Mouse (Mus musculus) cortical plate, adult 2 months (tissue): ENCODE data around the gene Ccdc36.

Source experiments
- CTCF ChIP-seq: fragments of 200-500 bp; IDR thresholded peaks from 2 replicates; pipeline ENCODE4 v1.5.1; 2011; ENCODE audit warnings: mild to moderate bottlenecking, control low read depth, low read length; ENCODE audit not compliant: insufficient read depth; ENCODE audit errors: extremely low read depth
- POLR2A ChIP-seq: fragments of 200-500 bp; IDR thresholded peaks from 2 replicates; pipeline ENCODE4 v1.6.1; 2011; ENCODE audit warnings: mild to moderate bottlenecking, low read length, control low read depth; ENCODE audit not compliant: insufficient read depth; ENCODE audit errors: extremely low read depth

- TF ChIP-seq POLR2A, result no peak
- peak; percentile 33; the same call in 1 of the 2 replicates for TF ChIP-seq CTCF
Observed at GRCm38 (mm10) chr9:108412221-108412620, 16.1 kb downstream of the Ccdc36 start.
